Mouse (Mus musculus) embryonic fibroblast, embryonic 13.5 days (primary cell): ENCODE results near the gene Cdc42bpg. TPM values are rescaled to one million over a fixed set of nuclear protein-coding genes. Genes with fewer than 3 reads are reported as not detected.
"Not testable (repeated sequence)": the region's sequence is repeated elsewhere in the genome, so short reads cannot be mapped to it uniquely, and the experiment has no call there.

ENCODE experiments used
- H3K27ac ChIP-seq: 2 replicates; pipeline ENCODE4 v1.5.1; 2012; ENCODE audit warnings: low read length, control low read depth, inconsistent platforms; ENCODE audit not compliant: insufficient read depth
- H3K4me1 ChIP-seq: 2 replicates; pipeline ENCODE4 v1.6.1; 2011; ENCODE audit warnings: low read length; ENCODE audit not compliant: control insufficient read depth, insufficient read depth
- H3K4me3 ChIP-seq: 2 replicates; pipeline ENCODE4 v1.5.1; 2011; ENCODE audit warnings: mild to moderate bottlenecking, control low read depth, low read length; ENCODE audit not compliant: insufficient read depth
- CTCF ChIP-seq: IDR thresholded peaks from 2 replicates; pipeline ENCODE4 v1.5.1; 2011; ENCODE audit warnings: mild to moderate bottlenecking, control low read depth, low read length, moderate library complexity, borderline replicate concordance; ENCODE audit not compliant: insufficient read depth
- POLR2A ChIP-seq: IDR thresholded peaks from 2 replicates; pipeline ENCODE4 v1.6.1; 2011; ENCODE audit warnings: low read depth, mild to moderate bottlenecking, control low read depth, low read length, moderate library complexity
- polyA plus RNA-seq: library from polyadenylated mRNA; stranded (reverse); fragments of >200 nt; gene quantifications from 2 replicates; pipeline ENCODE4 v1.2.4, GENCODE M21; 2011; ENCODE audit warnings: low read depth; ENCODE audit not compliant: missing spikeins, insufficient read length

The Cdc42bpg gene
- polyA plus RNA-seq, 1 experiment = 17.0 TPM

GRCm38 (mm10) chr19:6285226-6285625 is 21.0 kb upstream of the Cdc42bpg start:
- peaks cover 8% of the 10 kb centered on the region; the same call in 1 of the 2 replicates for H3K4me1 ChIP-seq
- no peak overlapping the region for H3K4me3 ChIP-seq
- no peak for TF ChIP-seq CTCF
- no peak for TF ChIP-seq POLR2A
- no peak overlapping the region for H3K27ac ChIP-seq

GRCm38 (mm10) chr19:6285632-6286433 is 20.4 kb upstream of the Cdc42bpg start:
- Histone ChIP-seq H3K4me3 (no peak overlapping the region), H3K27ac (no peak overlapping the region)

GRCm38 (mm10) chr19:6286434-6287401 is 19.5 kb upstream of the Cdc42bpg start:
- no peak for TF ChIP-seq CTCF
- no peak for TF ChIP-seq POLR2A
- Histone ChIP-seq H3K4me3 (no peak overlapping the region), H3K27ac (no peak overlapping the region; the same call in 1 of the 2 replicates), H3K4me1 (0 out of 2 replicates have a peak, but pooled peaks cover 2% of the 10 kb centered on the region)

More at GRCm38 (mm10) chr19:6285632-6286433, 20.4 kb upstream of the Cdc42bpg start:
- TF ChIP-seq POLR2A = no peak
- no peak for TF ChIP-seq CTCF
- peaks cover 5% of the 10 kb centered on the region; the same call in 1 of the 2 replicates for H3K4me1 ChIP-seq

GRCm38 (mm10) chr19:6288236-6288894 is 17.9 kb upstream of the Cdc42bpg start:
- TF ChIP-seq POLR2A = no peak
- no peak for TF ChIP-seq CTCF
- Histone ChIP-seq H3K4me3 (no peak overlapping the region), H3K27ac (no peak overlapping the region), H3K4me1 (0 out of 2 replicates have a peak, but pooled peaks cover 2% of the 10 kb centered on the region)

- no peak for TF ChIP-seq POLR2A
- TF ChIP-seq CTCF = no peak
- no peak overlapping the region for H3K4me3 ChIP-seq
- H3K4me1 ChIP-seq = 0 out of 2 replicates have a peak, but pooled peaks cover 2% of the 10 kb centered on the region
- H3K27ac ChIP-seq = no peak overlapping the region
Measured at GRCm38 (mm10) chr19:6289696-6290238, 16.5 kb upstream of the Cdc42bpg start.

- H3K4me3 ChIP-seq, H3K27ac ChIP-seq, H3K4me1 ChIP-seq: not testable (repeated sequence)
Measured at GRCm38 (mm10) chr19:6290720-6291116, 15.5 kb upstream of the Cdc42bpg start.

- peaks cover 3% of the 10 kb centered on the region; the same call in 1 of the 2 replicates for H3K4me1 ChIP-seq
- H3K27ac ChIP-seq = no peak overlapping the region
- TF ChIP-seq POLR2A = no peak
- no peak for TF ChIP-seq CTCF
- no peak overlapping the region for H3K4me3 ChIP-seq
Measured at GRCm38 (mm10) chr19:6291117-6291781, 15.0 kb upstream of the Cdc42bpg start.

- TF ChIP-seq POLR2A (no peak), CTCF (no peak)
- Histone ChIP-seq H3K4me1 (peaks cover 11% of the 10 kb centered on the region), H3K4me3 (no peak overlapping the region), H3K27ac (no peak overlapping the region)
Measured at GRCm38 (mm10) chr19:6292262-6292661, 14.0 kb upstream of the Cdc42bpg start.

GRCm38 (mm10) chr19:6294301-6294700 is 12.0 kb upstream of the Cdc42bpg start:
- Histone ChIP-seq H3K27ac (no peak overlapping the region), H3K4me1 (peaks cover 11% of the 10 kb centered on the region), H3K4me3 (no peak overlapping the region)
- TF ChIP-seq CTCF (no peak), POLR2A (no peak)
